Mouse (Mus musculus): ENCODE results near the gene Tbx15. TPM values are rescaled to one million over a fixed set of nuclear protein-coding genes. Genes with fewer than 3 reads are reported as not detected.

Gene Tbx15
- polyA plus RNA-seq, 1 experiment from 2014 or later = 0.66 TPM

GRCm38 (mm10) chr3:99261371-99261791 lies 21.2 kb downstream of the Tbx15 start:
- Histone ChIP-seq H3K27me3 (replicated peaks; ENCODE audit: control insufficient read depth, insufficient read depth, low read length) (peaks cover 75% of the 10 kb centered on the region), H3K36me3 (ENCODE audit: control insufficient read depth, insufficient read depth, low read length) (no peaks in the 10 kb centered on the region), H3K4me3 (ENCODE audit: low read length) (no peak overlapping the region), H3K27ac (ENCODE audit: low read depth, low read length) (no peak overlapping the region), H3K4me1 (ENCODE audit: control insufficient read depth, insufficient read depth, low read depth, low read length) (no peaks in the 10 kb centered on the region), H3K9ac (ENCODE audit: low read depth, low read length) (no peak overlapping the region), H3K4me2 (ENCODE audit: low read length) (no peak overlapping the region), H3K9me3 (ENCODE audit: control insufficient read depth, low read length) (no peaks in the 10 kb centered on the region)
- ATAC-seq = no peak
- WGBS = 2% methylated on average over 18 of the region's 18 CpGs

- Histone ChIP-seq H3K27me3 (replicated peaks; ENCODE audit: control insufficient read depth, insufficient read depth, low read length) (peaks cover 69% of the 10 kb centered on the region), H3K36me3 (ENCODE audit: control insufficient read depth, insufficient read depth, low read length) (no peaks in the 10 kb centered on the region), H3K4me2 (ENCODE audit: low read length) (no peak overlapping the region), H3K27ac (ENCODE audit: low read depth, low read length) (no peak overlapping the region), H3K4me3 (ENCODE audit: low read length) (no peak overlapping the region), H3K9ac (ENCODE audit: low read depth, low read length) (no peak overlapping the region), H3K4me1 (ENCODE audit: control insufficient read depth, insufficient read depth, low read depth, low read length) (no peaks in the 10 kb centered on the region), H3K9me3 (ENCODE audit: control insufficient read depth, low read length) (no peaks in the 10 kb centered on the region)
- ATAC-seq = no peak
- 2% methylated on average over 2 of the region's 2 CpGs for WGBS
These were observed 21.8 kb downstream of the Tbx15 start for GRCm38 (mm10) chr3:99261986-99262385.

GRCm38 (mm10) chr3:99263471-99263903 lies 23.3 kb downstream of the Tbx15 start:
- peaks cover 58% of the 10 kb centered on the region for H3K27me3 ChIP-seq (replicated peaks; ENCODE audit: control insufficient read depth, insufficient read depth, low read length)
- WGBS = 15% methylated on average over 9 of the region's 9 CpGs
- H3K4me2 ChIP-seq (ENCODE audit: low read length) = no peak overlapping the region
- H3K4me1 ChIP-seq (ENCODE audit: control insufficient read depth, insufficient read depth, low read depth, low read length) = no peaks in the 10 kb centered on the region
- 0 out of 2 replicates have a peak, but pooled peaks cover under 1% of the 10 kb centered on the region for H3K9me3 ChIP-seq (ENCODE audit: control insufficient read depth, low read length)
- H3K9ac ChIP-seq (ENCODE audit: low read depth, low read length) = no peak overlapping the region
- H3K36me3 ChIP-seq (ENCODE audit: control insufficient read depth, insufficient read depth, low read length) = no peaks in the 10 kb centered on the region
- no peak overlapping the region for H3K27ac ChIP-seq (ENCODE audit: low read depth, low read length)
- no peak overlapping the region for H3K4me3 ChIP-seq (ENCODE audit: low read length)
- no peak for ATAC-seq

GRCm38 (mm10) chr3:99264695-99265094 lies 24.5 kb downstream of the Tbx15 start:
- Histone ChIP-seq H3K4me2 (ENCODE audit: low read length) (no peak overlapping the region), H3K27ac (ENCODE audit: low read depth, low read length) (no peak overlapping the region), H3K4me1 (ENCODE audit: control insufficient read depth, insufficient read depth, low read depth, low read length) (no peaks in the 10 kb centered on the region), H3K9ac (ENCODE audit: low read depth, low read length) (no peak overlapping the region), H3K27me3 (replicated peaks; ENCODE audit: control insufficient read depth, insufficient read depth, low read length) (peaks cover 51% of the 10 kb centered on the region), H3K4me3 (ENCODE audit: low read length) (no peak overlapping the region), H3K9me3 (ENCODE audit: control insufficient read depth, low read length) (0 out of 2 replicates have a peak, but pooled peaks cover 4% of the 10 kb centered on the region), H3K36me3 (ENCODE audit: control insufficient read depth, insufficient read depth, low read length) (no peaks in the 10 kb centered on the region)
- WGBS = 28% methylated on average over 7 of the region's 7 CpGs
- ATAC-seq = no peak

GRCm38 (mm10) chr3:99266752-99267303 lies 26.6 kb downstream of the Tbx15 start:
- no peak overlapping the region for H3K4me3 ChIP-seq (ENCODE audit: low read length)
- 47% methylated on average over 10 of the region's 10 CpGs for WGBS
- peaks cover 37% of the 10 kb centered on the region for H3K27me3 ChIP-seq (replicated peaks; ENCODE audit: control insufficient read depth, insufficient read depth, low read length)

GRCm38 (mm10) chr3:99277973-99278580 lies 37.9 kb downstream of the Tbx15 start:
- no peak for ATAC-seq
- Histone ChIP-seq H3K4me3 (ENCODE audit: low read length) (no peak overlapping the region), H3K27me3 (replicated peaks; ENCODE audit: control insufficient read depth, insufficient read depth, low read length) (no peaks in the 10 kb centered on the region), H3K27ac (ENCODE audit: low read depth, low read length) (no peak overlapping the region), H3K9ac (ENCODE audit: low read depth, low read length) (no peak overlapping the region), H3K4me2 (ENCODE audit: low read length) (no peak overlapping the region), H3K9me3 (ENCODE audit: control insufficient read depth, low read length) (no peaks in the 10 kb centered on the region), H3K36me3 (ENCODE audit: control insufficient read depth, insufficient read depth, low read length) (no peaks in the 10 kb centered on the region), H3K4me1 (ENCODE audit: control insufficient read depth, insufficient read depth, low read depth, low read length) (no peaks in the 10 kb centered on the region)
- WGBS = 51% methylated on average over 12 of the region's 12 CpGs

More at GRCm38 (mm10) chr3:99266752-99267303, 26.6 kb downstream of the Tbx15 start:
- Histone ChIP-seq H3K4me1 (ENCODE audit: control insufficient read depth, insufficient read depth, low read depth, low read length) (no peaks in the 10 kb centered on the region), H3K4me2 (ENCODE audit: low read length) (no peak overlapping the region), H3K27ac (ENCODE audit: low read depth, low read length) (no peak overlapping the region), H3K9ac (ENCODE audit: low read depth, low read length) (no peak overlapping the region), H3K36me3 (ENCODE audit: control insufficient read depth, insufficient read depth, low read length) (no peaks in the 10 kb centered on the region), H3K9me3 (ENCODE audit: control insufficient read depth, low read length) (0 out of 2 replicates have a peak, but pooled peaks cover 4% of the 10 kb centered on the region)
- ATAC-seq = no peak

GRCm38 (mm10) chr3:99279718-99280117 lies 39.5 kb downstream of the Tbx15 start:
- no peaks in the 10 kb centered on the region for H3K36me3 ChIP-seq (ENCODE audit: control insufficient read depth, insufficient read depth, low read length)
- 92% methylated on average over 3 of the region's 3 CpGs for WGBS
- no peak overlapping the region for H3K4me3 ChIP-seq (ENCODE audit: low read length)
- no peak overlapping the region for H3K9ac ChIP-seq (ENCODE audit: low read depth, low read length)
- H3K27ac ChIP-seq (ENCODE audit: low read depth, low read length) = no peak overlapping the region
- H3K9me3 ChIP-seq (ENCODE audit: control insufficient read depth, low read length) = no peaks in the 10 kb centered on the region
- no peaks in the 10 kb centered on the region for H3K27me3 ChIP-seq (replicated peaks; ENCODE audit: control insufficient read depth, insufficient read depth, low read length)
- ATAC-seq = no peak
- H3K4me2 ChIP-seq (ENCODE audit: low read length) = no peak overlapping the region
- H3K4me1 ChIP-seq (ENCODE audit: control insufficient read depth, insufficient read depth, low read depth, low read length) = no peaks in the 10 kb centered on the region

GRCm38 (mm10) chr3:99281453-99281852 lies 41.3 kb downstream of the Tbx15 start:
- no peaks in the 10 kb centered on the region for H3K36me3 ChIP-seq (ENCODE audit: control insufficient read depth, insufficient read depth, low read length)
- no peaks in the 10 kb centered on the region for H3K4me1 ChIP-seq (ENCODE audit: control insufficient read depth, insufficient read depth, low read depth, low read length)
- no peak overlapping the region for H3K27ac ChIP-seq (ENCODE audit: low read depth, low read length)
- no peak overlapping the region for H3K4me3 ChIP-seq (ENCODE audit: low read length)
- H3K27me3 ChIP-seq (replicated peaks; ENCODE audit: control insufficient read depth, insufficient read depth, low read length) = no peaks in the 10 kb centered on the region
- no peak overlapping the region for H3K9ac ChIP-seq (ENCODE audit: low read depth, low read length)
- WGBS = 69% methylated on average over 4 of the region's 4 CpGs
- no peak overlapping the region for H3K4me2 ChIP-seq (ENCODE audit: low read length)
- no peaks in the 10 kb centered on the region for H3K9me3 ChIP-seq (ENCODE audit: control insufficient read depth, low read length)
- ATAC-seq = no peak

GRCm38 (mm10) chr3:99288302-99288701 lies 48.1 kb downstream of the Tbx15 start:
- no peaks in the 10 kb centered on the region for H3K9me3 ChIP-seq (ENCODE audit: control insufficient read depth, low read length)
- no peaks in the 10 kb centered on the region for H3K27me3 ChIP-seq (replicated peaks; ENCODE audit: control insufficient read depth, insufficient read depth, low read length)
- no peak overlapping the region for H3K9ac ChIP-seq (ENCODE audit: low read depth, low read length)
- no peaks in the 10 kb centered on the region for H3K4me1 ChIP-seq (ENCODE audit: control insufficient read depth, insufficient read depth, low read depth, low read length)
- 68% methylated on average over 2 of the region's 2 CpGs for WGBS
- no peaks in the 10 kb centered on the region for H3K36me3 ChIP-seq (ENCODE audit: control insufficient read depth, insufficient read depth, low read length)
- H3K4me3 ChIP-seq (ENCODE audit: low read length) = no peak overlapping the region
- no peak for ATAC-seq
- no peak overlapping the region for H3K27ac ChIP-seq (ENCODE audit: low read depth, low read length)
- no peak overlapping the region for H3K4me2 ChIP-seq (ENCODE audit: low read length)
